Mouse (Mus musculus) spleen, postnatal 4 days (tissue): ENCODE data around the gene Mvb12b.

Experiments used
- DNase-seq, 2 experiments: peaks; one replicate each; pipeline ENCODE4 v3.0.0; 2022; ENCODE audit warnings: low spot score in 2 of 2

The Mvb12b gene

DNA sequence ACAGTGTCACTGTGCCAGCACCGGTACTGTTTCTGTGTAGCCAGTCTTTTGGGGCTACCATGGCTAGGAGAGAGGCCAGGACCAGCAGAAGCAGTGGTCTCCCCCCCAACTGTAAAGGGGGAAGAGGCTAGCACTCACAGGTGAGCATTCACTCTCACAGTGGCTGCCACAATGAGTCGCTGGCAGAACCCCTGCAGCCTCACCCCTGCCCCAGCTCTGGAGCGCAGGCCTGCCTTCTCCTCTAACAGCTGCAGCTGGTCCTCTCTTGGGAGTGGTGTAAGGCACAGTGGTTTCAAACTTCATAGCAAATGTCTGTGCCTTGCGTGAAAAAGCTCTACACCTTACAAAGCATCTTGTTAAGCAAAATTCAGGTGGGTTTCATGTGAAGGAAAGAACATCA lies 70.7 kb downstream of the Mvb12b start:
- peak in 1 of 2 experiments; percentile 63 for DNase-seq

- no peak for DNase-seq
Measured at GRCm38 (mm10) chr2:33814581-33814980, 73.2 kb downstream of the Mvb12b start.

GRCm38 (mm10) chr2:33813501-33814240 lies 74.1 kb downstream of the Mvb12b start:
- no peak for DNase-seq

GRCm38 (mm10) chr2:33812980-33813379 lies 74.8 kb downstream of the Mvb12b start:
- no peak for DNase-seq

DNA sequence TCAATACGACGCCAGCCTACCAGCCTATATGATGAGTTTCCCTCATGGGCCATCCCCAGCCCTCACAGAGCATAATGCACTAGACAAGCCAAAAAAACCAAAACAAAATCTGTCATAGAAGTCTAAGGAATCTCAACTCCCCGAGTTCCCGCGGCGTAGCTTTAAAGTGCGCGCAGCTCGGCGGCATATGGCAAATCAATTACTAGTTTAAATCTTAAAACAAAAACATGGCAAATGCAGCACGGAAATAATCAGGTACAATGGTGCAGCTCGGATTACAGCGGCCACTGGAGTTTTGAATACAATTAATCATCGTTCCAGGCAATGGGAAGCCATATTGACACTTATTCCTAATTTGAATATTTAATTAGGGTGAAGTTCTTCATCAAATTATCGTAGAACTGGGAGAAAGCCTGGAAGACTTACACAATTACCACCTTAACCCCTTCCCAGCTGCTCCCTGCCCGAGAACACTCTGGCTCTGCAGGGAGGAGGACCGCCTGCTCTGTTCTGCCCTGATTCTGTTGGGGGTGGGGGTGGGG lies 76.3 kb downstream of the Mvb12b start:
- DNase-seq, result no peak

DNA sequence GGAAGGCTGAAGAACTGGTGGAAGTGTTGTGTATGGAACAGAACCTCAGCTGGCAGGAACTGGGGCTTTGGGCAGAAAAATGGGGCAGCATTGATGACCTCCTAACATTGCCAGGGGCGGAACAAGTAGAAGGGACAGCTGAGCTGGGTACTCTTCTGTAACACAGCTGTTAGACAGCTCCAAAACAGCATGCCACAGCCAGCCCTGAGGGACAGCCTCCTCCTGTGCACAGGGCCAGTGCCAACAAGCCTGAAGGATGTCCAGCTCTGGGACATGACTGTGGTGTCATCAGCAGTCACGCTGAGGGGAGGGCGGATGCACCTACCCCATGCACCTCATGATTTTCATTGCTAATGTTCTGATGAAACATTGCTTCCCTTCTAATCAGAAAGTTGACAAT lies 78.7 kb downstream of the Mvb12b start:
- DNase-seq, result no peak

- DNase-seq, result no peak
Measured at GRCm38 (mm10) chr2:33808032-33808431, 79.7 kb downstream of the Mvb12b start.

DNA sequence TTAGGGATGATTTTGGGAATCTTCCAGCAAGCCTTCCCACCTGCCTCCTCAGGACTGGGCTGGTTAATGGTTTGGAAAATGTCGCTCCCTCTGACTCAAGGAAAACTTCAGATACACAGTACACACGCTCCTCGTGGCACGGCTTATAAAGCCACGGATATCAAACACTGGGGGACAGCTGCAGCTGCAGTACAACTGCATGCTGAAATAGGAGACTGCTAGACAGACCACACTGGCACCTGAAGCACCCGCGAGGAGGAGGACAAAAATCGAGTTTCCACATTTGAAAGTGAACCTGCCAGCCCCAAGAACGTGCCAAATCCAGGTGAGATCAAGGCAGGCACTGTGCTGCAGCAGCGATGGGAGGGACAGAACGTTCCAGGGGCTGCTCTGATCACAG lies 82.1 kb downstream of the Mvb12b start:
- DNase-seq, result no peak

DNA sequence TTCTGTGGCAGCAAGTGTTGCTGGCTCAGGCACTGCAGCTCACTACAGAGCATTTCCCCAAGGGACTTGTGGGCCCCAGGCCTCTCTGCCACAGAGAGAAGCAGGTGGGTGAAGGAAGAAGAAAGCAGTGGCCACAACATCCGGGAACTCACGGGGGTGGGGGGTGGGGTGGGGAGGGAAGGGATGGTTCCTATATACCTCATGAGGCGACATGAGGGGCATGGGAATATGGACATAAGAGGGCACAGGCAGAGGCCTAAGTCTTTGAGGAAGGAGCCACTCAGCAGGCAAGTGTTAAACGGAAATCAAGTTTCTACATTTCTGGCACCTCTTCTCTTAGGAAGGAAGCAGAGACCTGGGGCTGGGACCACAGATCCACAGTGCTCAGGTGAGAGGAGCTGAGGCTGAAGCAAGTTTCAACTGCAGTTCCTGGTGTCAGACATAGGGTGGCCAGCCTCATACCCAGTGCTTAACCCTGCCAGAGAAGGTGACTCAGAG lies 84.0 kb downstream of the Mvb12b start:
- peak in 1 of 2 experiments; percentile 57 for DNase-seq

GRCm38 (mm10) chr2:33803083-33803615 lies 84.6 kb downstream of the Mvb12b start:
- DNase-seq, result no peak

DNA sequence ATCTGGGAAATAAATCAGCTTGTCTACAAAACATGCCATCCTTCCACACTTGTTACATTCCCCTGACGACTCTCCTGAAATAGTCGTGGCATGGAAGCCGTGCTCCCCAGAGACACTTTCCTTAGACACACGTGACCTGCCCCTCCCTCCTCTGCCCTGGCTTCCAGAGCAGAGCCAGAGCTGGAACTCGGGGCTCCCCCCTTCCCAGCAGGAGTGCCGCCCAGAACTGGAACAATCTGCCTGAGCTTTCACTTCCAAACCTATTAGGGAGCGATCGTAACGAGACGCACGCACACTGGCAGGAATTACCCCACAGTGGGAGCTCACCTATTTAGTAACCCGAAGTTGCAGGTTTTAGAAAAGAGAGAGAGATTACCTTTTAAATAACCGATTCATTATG lies 86.0 kb downstream of the Mvb12b start:
- DNase-seq, result no peak

- no peak for DNase-seq
Measured at GRCm38 (mm10) chr2:33801336-33801735, 86.4 kb downstream of the Mvb12b start.

DNA sequence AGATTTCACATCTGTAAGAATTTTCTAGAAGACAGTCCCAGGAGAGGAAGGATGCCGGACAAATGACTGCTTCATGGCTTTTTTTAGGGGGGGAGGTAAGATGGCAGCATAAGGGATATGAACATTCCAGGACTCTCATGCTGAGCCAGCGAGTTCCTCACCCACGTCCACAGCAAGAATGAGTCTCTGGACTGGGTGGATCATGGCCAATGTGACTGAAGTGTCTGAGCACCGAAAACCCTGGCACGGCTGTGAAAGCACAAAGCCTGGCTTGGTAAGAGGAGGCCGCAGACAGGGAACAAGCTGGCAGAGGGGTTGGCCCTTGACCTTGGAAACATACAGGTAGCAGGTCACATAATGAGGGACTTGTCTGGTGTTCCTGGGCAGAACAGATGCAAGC lies 87.5 kb downstream of the Mvb12b start:
- no peak for DNase-seq

DNA sequence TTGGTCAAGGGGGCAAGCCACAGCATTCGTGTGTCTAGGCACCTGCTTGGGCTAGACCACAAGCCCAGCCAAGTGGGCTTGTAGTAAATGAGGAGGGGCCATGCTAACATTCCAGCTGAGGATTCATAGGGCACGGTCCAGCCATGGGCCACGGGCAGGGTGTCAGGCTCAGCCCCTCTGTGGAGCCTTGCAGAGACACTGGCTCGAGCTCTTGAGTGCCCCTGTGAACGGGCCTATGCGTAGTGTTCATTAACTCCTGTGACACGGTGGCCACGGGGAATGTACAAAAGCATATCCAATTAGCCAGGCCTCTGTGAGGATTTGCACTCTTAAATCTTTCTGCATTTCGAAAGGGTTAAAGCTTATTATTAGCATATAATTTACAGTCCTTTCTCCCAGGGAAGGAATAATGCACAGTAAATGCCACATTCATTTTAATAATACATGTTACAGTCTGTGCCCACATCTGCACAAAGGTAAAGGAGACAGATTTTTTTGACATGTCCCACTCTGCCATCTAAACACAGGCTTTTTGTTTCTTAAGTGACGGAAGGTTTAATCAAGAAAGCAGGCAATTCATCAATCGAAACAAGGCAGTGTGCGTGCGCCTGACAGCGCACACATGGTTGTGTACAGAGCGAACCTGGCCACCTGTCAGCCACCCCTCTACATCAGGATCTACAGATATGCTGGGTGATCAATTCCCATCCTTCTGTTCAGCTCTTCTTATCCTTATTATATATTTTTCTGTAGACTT lies 91.9 kb downstream of the Mvb12b start:
- DNase-seq, result no peak

- no peak for DNase-seq
Measured at GRCm38 (mm10) chr2:33795001-33795580, 92.7 kb downstream of the Mvb12b start.

GRCm38 (mm10) chr2:33794483-33794882 lies 93.3 kb downstream of the Mvb12b start:
- DNase-seq, result no peak

DNA sequence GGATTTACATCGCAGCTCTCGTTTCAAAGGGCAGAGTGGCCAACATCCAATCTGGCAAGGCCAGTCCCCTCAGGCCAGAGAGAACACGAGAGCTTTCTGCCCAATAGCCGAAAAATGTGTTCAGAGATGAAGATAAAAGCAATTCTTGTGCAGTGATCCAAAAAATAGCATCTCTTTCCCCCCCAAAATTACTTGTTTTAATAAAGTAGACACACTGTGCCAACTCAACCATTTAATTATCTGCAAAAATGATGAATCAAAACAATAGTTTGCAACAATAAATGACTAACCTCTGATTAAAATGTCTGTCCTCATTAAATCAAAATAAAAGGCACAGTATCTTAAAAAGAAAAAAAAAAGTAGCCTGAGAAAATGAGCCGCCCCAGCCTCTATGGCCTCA lies 97.4 kb downstream of the Mvb12b start:
- no peak for DNase-seq

DNA sequence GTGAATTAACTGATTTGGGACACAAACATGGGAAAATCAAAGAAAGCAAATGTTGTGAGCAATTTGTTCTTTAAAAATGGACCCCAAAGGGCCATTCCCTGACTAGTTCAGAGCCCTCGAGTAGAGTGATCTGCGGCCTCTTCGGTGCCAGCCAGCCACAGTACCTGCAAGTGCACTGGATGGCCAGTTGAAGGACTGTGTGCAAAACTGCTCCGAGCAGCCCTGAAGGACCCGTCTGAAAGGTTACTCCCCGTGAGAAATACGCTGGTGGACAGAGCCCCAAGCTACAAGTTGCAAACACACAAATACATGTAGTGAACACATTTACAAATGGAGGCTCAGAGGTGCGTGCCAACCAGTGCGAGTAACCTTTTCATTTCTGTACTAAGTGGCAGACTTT lies 98.0 kb downstream of the Mvb12b start:
- DNase-seq, result no peak

DNA sequence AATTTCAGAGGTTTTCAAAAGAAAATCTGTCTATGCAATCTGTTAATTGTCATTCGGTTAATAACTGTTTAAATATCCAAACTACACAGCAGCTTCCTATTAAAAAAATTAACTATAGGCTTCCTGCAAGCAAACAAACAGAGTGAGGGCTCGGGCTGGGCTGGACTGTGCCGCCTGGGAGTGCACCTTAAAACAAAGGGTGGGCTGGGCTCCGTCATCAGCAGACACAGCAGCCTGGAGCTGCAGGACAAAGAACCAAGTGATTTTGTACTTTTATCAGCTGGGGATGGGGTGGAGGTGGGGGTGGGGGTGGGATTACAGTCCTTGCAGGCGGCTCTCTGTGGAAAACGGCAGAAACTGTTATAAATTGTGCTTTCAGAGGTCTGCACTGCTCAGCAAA lies 98.5 kb downstream of the Mvb12b start:
- DNase-seq, result no peak

DNA sequence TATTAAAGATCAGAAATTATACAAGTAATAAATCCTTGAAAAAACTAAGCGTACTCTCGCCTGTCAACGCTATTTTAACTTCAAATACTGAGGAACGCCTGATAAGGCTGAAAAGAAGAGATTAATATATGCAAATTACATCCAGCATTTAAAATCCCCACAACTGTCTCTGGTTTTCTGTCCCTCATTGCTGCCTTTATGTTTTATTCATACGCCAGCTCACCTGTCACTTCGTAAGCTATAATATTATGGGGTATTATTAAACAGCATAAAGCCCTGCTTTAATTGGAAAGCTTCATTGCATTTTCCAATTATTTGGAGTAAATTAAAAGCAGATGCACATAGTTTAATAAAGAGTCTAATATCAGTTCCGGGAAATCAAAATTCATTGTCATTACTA lies 98.9 kb downstream of the Mvb12b start:
- DNase-seq, result no peak

DNA sequence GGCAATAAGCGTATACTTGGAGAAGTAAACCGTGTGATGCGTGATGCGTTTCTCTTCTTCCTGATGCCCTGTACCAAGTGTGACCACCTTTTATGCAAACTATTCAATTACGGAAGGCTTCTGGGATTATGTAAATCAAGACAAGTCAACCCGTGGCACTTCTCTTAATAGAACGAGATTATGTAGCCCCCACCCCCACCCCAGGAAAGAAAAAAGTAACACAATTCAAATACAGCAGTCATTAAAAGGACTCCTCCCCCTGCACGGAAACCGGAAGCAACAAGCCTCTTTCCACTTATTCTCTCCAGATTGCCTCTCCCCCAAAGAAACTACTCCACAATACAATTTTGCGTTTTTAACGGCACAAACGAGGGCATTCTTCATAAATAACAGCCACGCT lies 99.6 kb downstream of the Mvb12b start:
- no peak for DNase-seq

DNA sequence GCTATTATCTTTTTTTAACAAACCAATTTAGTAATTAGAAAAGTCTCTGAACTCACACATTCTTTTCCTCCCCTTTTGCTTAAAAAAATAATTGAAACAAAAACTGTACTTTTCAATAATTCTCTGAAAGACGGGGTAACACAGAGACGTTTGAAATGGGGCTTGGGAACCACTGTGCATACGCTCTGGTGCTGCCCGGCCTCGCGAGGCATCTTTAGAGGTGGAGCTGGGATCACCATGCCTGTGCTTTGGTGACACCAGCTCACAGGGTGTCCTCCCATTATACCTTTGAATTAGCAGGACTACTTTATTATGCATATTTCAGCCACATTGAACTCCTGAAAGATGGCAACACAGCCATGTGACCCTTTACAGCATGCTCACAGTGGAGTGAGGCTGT lies 101.7 kb downstream of the Mvb12b start:
- no peak for DNase-seq
